In the genomic region with DNA sequence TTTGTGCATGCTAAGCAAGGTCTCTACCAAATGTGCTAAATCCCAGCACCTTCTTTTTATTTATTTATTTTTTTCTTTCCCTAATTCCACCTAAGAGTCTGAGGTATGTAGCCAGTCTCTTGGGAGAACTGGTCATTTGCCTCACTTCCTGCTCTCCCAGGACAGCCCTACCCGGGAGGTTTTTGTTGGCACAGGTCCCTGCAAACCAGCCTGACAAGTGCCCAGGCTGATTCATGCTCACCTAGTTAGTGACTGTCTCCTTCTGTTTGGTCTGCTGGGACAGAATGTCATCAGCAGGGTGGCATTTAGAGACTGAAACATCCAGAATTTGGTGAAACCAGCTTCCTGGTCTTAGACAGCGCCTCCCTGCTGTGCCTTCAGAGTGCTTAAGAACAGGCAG, we compare ENCODE assay signal across 11 mouse cellular contexts. TPM values are rescaled to one million over a fixed set of nuclear protein-coding genes. Genes with fewer than 3 reads are reported as not detected.
DNase-seq lines count a peak whose midpoint lies in the region; ATAC-seq and TF ChIP-seq lines count a peak whose summit lies in the region.
"Had no signal": no experiment of that assay in that cellular context is flagged by ENCODE, and none has a peak within 500 bp of the region (broad histone marks: within the 10 kb centered on the region; RNA-seq: fewer than 3 reads in every experiment).

No protein-coding gene starts in this region.

- DNase-seq in ovary, postnatal 36 days (ENCODE audit: low spot score): peak; percentile 31
- DNase-seq in ovary, postnatal 10 days (ENCODE audit: low spot score): no peak
- peak; percentile 57 for DNase-seq in kidney, adult 9 months
- peak; percentile 83 for DNase-seq in stomach, postnatal 0 days (ENCODE audit: low spot score)
- DNase-seq in right cerebral cortex, postnatal 4 days: no peak

- H3K36me3 ChIP-seq in stomach, postnatal 0 days (ENCODE audit: control insufficient read depth, insufficient read depth, low read length): peaks cover 11% of the 10 kb centered on the region
- peaks cover 67% of the 10 kb centered on the region for H3K36me3 ChIP-seq in hindbrain, embryonic 13.5 days
- peaks cover 19% of the 10 kb centered on the region for H3K36me3 ChIP-seq in forebrain, embryonic 16.5 days (ENCODE audit: control insufficient read depth, insufficient read depth)

- H3K9me3 ChIP-seq in stomach, postnatal 0 days (ENCODE audit: control insufficient read depth, low read length): no peaks in the 10 kb centered on the region
- no peaks in the 10 kb centered on the region for H3K9me3 ChIP-seq in hindbrain, embryonic 13.5 days
- H3K9me3 ChIP-seq in forebrain, embryonic 16.5 days (ENCODE audit: control insufficient read depth, low read length): no peaks in the 10 kb centered on the region
- H3K9me3 ChIP-seq: limb, embryonic 12.5 days had no signal

- H3K4me1 ChIP-seq in brown adipose tissue, adult 24 weeks (ENCODE audit: control insufficient read depth, insufficient read depth, insufficient read length, low read length): peaks cover 4% of the 10 kb centered on the region; the same call in 1 of the 2 replicates
- no peaks in the 10 kb centered on the region for H3K4me1 ChIP-seq in stomach, postnatal 0 days (replicated peaks; ENCODE audit: control insufficient read depth, insufficient read depth)
- H3K4me1 ChIP-seq in hindbrain, embryonic 13.5 days (replicated peaks): no peaks in the 10 kb centered on the region
- H3K4me1 ChIP-seq in forebrain, embryonic 16.5 days (replicated peaks; ENCODE audit: control insufficient read depth, insufficient read depth, low read length): no peaks in the 10 kb centered on the region
- H3K4me1 ChIP-seq: embryonic facial prominence, embryonic 13.5 days; limb, embryonic 12.5 days had no signal

- WGBS in stomach, postnatal 0 days: 50% methylated on average over 2 of the region's 2 CpGs
- 85% methylated on average over 2 of the region's 2 CpGs for WGBS in hindbrain, embryonic 13.5 days
- 73% methylated on average over 2 of the region's 2 CpGs for WGBS in forebrain, embryonic 16.5 days

- no peaks in the 10 kb centered on the region for H3K27me3 ChIP-seq in stomach, postnatal 0 days (ENCODE audit: control insufficient read depth, insufficient read depth, low read length)
- H3K27me3 ChIP-seq in hindbrain, embryonic 13.5 days: no peaks in the 10 kb centered on the region
- no peaks in the 10 kb centered on the region for H3K27me3 ChIP-seq in forebrain, embryonic 16.5 days (replicated peaks; ENCODE audit: control insufficient read depth, insufficient read depth, low read length)
- H3K27me3 ChIP-seq: embryonic facial prominence, embryonic 13.5 days; limb, embryonic 12.5 days had no signal

- ATAC-seq in stomach, postnatal 0 days (ENCODE audit: low FRiP score, low TSS enrichment): peak; percentile 86
- no peak for ATAC-seq in hindbrain, embryonic 13.5 days (ENCODE audit: low FRiP score)
- ATAC-seq in forebrain, embryonic 16.5 days: no peak

- H3K27ac ChIP-seq in brown adipose tissue, adult 24 weeks (replicated peaks; ENCODE audit: low read depth, low read length): 0 out of 2 replicates have a peak overlapping the region, but pooled peaks have one; percentile 5
- peak overlapping the region; percentile 45 for H3K27ac ChIP-seq in stomach, postnatal 0 days (replicated peaks)
- no peak overlapping the region for H3K27ac ChIP-seq in hindbrain, embryonic 13.5 days
- H3K27ac ChIP-seq in forebrain, embryonic 16.5 days (ENCODE audit: low read length): no peak overlapping the region
- H3K27ac ChIP-seq: embryonic facial prominence, embryonic 13.5 days; limb, embryonic 12.5 days had no signal

- no peak for TF ChIP-seq EP300 in stomach, postnatal 0 days (optimal IDR thresholded peaks at IDR 0.05)

- no peak overlapping the region for H3K4me2 ChIP-seq in stomach, postnatal 0 days (replicated peaks; ENCODE audit: low read depth)
- no peak overlapping the region for H3K4me2 ChIP-seq in hindbrain, embryonic 13.5 days
- H3K4me2 ChIP-seq in forebrain, embryonic 16.5 days (ENCODE audit: low read length): no peak overlapping the region
- H3K4me2 ChIP-seq: embryonic facial prominence, embryonic 13.5 days; limb, embryonic 12.5 days had no signal

- no peak overlapping the region for H3K9ac ChIP-seq in stomach, postnatal 0 days (ENCODE audit: low read length)
- no peak overlapping the region for H3K9ac ChIP-seq in hindbrain, embryonic 13.5 days
- H3K9ac ChIP-seq in forebrain, embryonic 16.5 days (replicated peaks; ENCODE audit: low read depth, low read length): no peak overlapping the region
- H3K9ac ChIP-seq: embryonic facial prominence, embryonic 13.5 days; limb, embryonic 12.5 days had no signal

- TF ChIP-seq CTCF in stomach, postnatal 0 days (IDR thresholded peaks at IDR 0.05; ENCODE audit: low read depth): no peak

- no peak overlapping the region for H3K4me3 ChIP-seq in brown adipose tissue, adult 24 weeks (ENCODE audit: insufficient read depth, low read depth, low read length)
- no peak overlapping the region for H3K4me3 ChIP-seq in stomach, postnatal 0 days (ENCODE audit: low read depth, low read length)
- no peak overlapping the region for H3K4me3 ChIP-seq in hindbrain, embryonic 13.5 days
- no peak overlapping the region for H3K4me3 ChIP-seq in forebrain, embryonic 16.5 days (replicated peaks; ENCODE audit: low read length)
- H3K4me3 ChIP-seq: embryonic facial prominence, embryonic 13.5 days; limb, embryonic 12.5 days had no signal

RNA-seq across cellular contexts. Expression of gene Arhgef18, which starts 37.2 kb away (rescaled TPM):
- polyA plus RNA-seq in brown adipose tissue, adult 24 weeks (2012; ENCODE audit: insufficient read depth, insufficient read length, missing spikeins): 9.0 and 11.1 TPM in 2 replicates
- polyA plus RNA-seq in stomach, postnatal 0 days (2015; fragmentation: Nextera tagmentation; extraction: Ambion mirVana): 5.5 TPM in 2 replicates
- 10.0 and 12.0 TPM in 2 replicates for polyA plus RNA-seq in hindbrain, embryonic 13.5 days (2015; fragmentation: Nextera tagmentation; extraction: Ambion mirVana)
- 12.5 and 12.9 TPM in 2 replicates for polyA plus RNA-seq in forebrain, embryonic 16.5 days (2015; fragmentation: Nextera tagmentation; extraction: Ambion mirVana)

RNA-seq across cellular contexts. Expression of gene Pex11g, which starts 37.5 kb away (rescaled TPM):
- 11.4 and 12.6 TPM in 2 replicates for polyA plus RNA-seq in brown adipose tissue, adult 24 weeks (2012; ENCODE audit: insufficient read depth, insufficient read length, missing spikeins)
- polyA plus RNA-seq in stomach, postnatal 0 days (2015; fragmentation: Nextera tagmentation; extraction: Ambion mirVana): 11.6 and 15.4 TPM in 2 replicates
- 4.2 and 5.3 TPM in 2 replicates for polyA plus RNA-seq in hindbrain, embryonic 13.5 days (2015; fragmentation: Nextera tagmentation; extraction: Ambion mirVana)
- polyA plus RNA-seq in forebrain, embryonic 16.5 days (2015; fragmentation: Nextera tagmentation; extraction: Ambion mirVana): 3.0 and 3.7 TPM in 2 replicates

RNA-seq across cellular contexts. Expression of gene Tex45, which starts 40.7 kb away (rescaled TPM):
- not detected in 2 replicates for polyA plus RNA-seq in brown adipose tissue, adult 24 weeks (2012; ENCODE audit: insufficient read depth, insufficient read length, missing spikeins)
- polyA plus RNA-seq in stomach, postnatal 0 days (2015; fragmentation: Nextera tagmentation; extraction: Ambion mirVana): 0.46 and 1.1 TPM in 2 replicates
- polyA plus RNA-seq in hindbrain, embryonic 13.5 days (2015; fragmentation: Nextera tagmentation; extraction: Ambion mirVana): 0.30 and 0.54 TPM in 2 replicates
- polyA plus RNA-seq in forebrain, embryonic 16.5 days (2015; fragmentation: Nextera tagmentation; extraction: Ambion mirVana): 0.16 TPM in 2 replicates
- polyA plus RNA-seq: hindbrain, embryonic 11.5 days; limb, embryonic 12.5 days had no signal

Comparison
In these comparisons a context has a peak if more than half of its experiments do, and no peak if none do; other contexts are left out.
1. DNase-seq: peak in ovary, postnatal 36 days (single experiment), kidney, adult 9 months (single experiment) and stomach, postnatal 0 days (single experiment); none in ovary, postnatal 10 days (single experiment) and right cerebral cortex, postnatal 4 days (single experiment).
2. H3K27ac ChIP-seq: peak in brown adipose tissue, adult 24 weeks (single experiment) and stomach, postnatal 0 days (single experiment); none in hindbrain, embryonic 13.5 days (single experiment) and forebrain, embryonic 16.5 days (single experiment).